Mouse (Mus musculus): ENCODE measurements at regions not wholly inside any gene's neighbourhood (a gene's known extent, or its start where the extent isn't known, plus 50 kb on each side); places are given as distances from the start of the nearest gene placed in this dataset.

GRCm38 (mm10) chr9:115545178-115545577 lies 235.0 kb upstream of the Stt3b start:
- Histone ChIP-seq H3K9me3 (replicated peaks) (peaks cover 3% of the 10 kb centered on the region; the same call in 1 of the 2 replicates), H3K27ac (replicated peaks) (no peak overlapping the region), H3K36me3 (no peaks in the 10 kb centered on the region), H3K27me3 (ENCODE audit: low read depth, poor library complexity, severe bottlenecking) (no peaks in the 10 kb centered on the region), H3K4me3 (no peak overlapping the region), H3K4me1 (peaks cover 24% of the 10 kb centered on the region)
- DNase-seq (ENCODE audit: low spot score), result no peak
- 87% methylated on average over 4 of the region's 4 CpGs for WGBS

GRCm38 (mm10) chr9:115545792-115546191 lies 235.6 kb upstream of the Stt3b start:
- 18% methylated on average over 2 of the region's 2 CpGs for WGBS
- Histone ChIP-seq H3K27me3 (ENCODE audit: low read depth, poor library complexity, severe bottlenecking) (no peaks in the 10 kb centered on the region), H3K27ac (replicated peaks) (no peak overlapping the region), H3K4me3 (no peak overlapping the region), H3K36me3 (no peaks in the 10 kb centered on the region), H3K9me3 (replicated peaks) (no peaks in the 10 kb centered on the region; the same call in 1 of the 2 replicates), H3K4me1 (peaks cover 24% of the 10 kb centered on the region)
- no peak for DNase-seq (ENCODE audit: low spot score)

- Histone ChIP-seq H3K27ac (replicated peaks) (no peak overlapping the region), H3K4me3 (no peak overlapping the region), H3K9me3 (replicated peaks) (no peaks in the 10 kb centered on the region), H3K4me1 (peaks cover 24% of the 10 kb centered on the region), H3K36me3 (no peaks in the 10 kb centered on the region), H3K27me3 (ENCODE audit: low read depth, poor library complexity, severe bottlenecking) (no peaks in the 10 kb centered on the region)
- 80% methylated on average over 8 of the region's 8 CpGs for WGBS
- DNase-seq (ENCODE audit: low spot score), result no peak
These were observed 237.6 kb upstream of the Stt3b start for GRCm38 (mm10) chr9:115547625-115548325.

- H3K27ac ChIP-seq (replicated peaks), result peak overlapping the region; percentile 49; the same call in 1 of the 2 replicates
- 51% methylated on average over 8 of the region's 8 CpGs for WGBS
These were observed 238.6 kb upstream of the Stt3b start for GRCm38 (mm10) chr9:115548722-115549349.

GRCm38 (mm10) chr9:115551080-115551479 lies 240.9 kb upstream of the Stt3b start:
- DNase-seq (ENCODE audit: low spot score), result no peak
- 94% methylated on average over 11 of the region's 11 CpGs for WGBS
- Histone ChIP-seq H3K27me3 (ENCODE audit: low read depth, poor library complexity, severe bottlenecking) (no peaks in the 10 kb centered on the region), H3K4me3 (no peak overlapping the region), H3K36me3 (no peaks in the 10 kb centered on the region), H3K4me1 (peaks cover 21% of the 10 kb centered on the region), H3K9me3 (replicated peaks) (no peaks in the 10 kb centered on the region), H3K27ac (replicated peaks) (no peak overlapping the region)

More at GRCm38 (mm10) chr9:115548722-115549349, 238.6 kb upstream of the Stt3b start:
- Histone ChIP-seq H3K4me3 (no peak overlapping the region), H3K36me3 (no peaks in the 10 kb centered on the region), H3K27me3 (ENCODE audit: low read depth, poor library complexity, severe bottlenecking) (no peaks in the 10 kb centered on the region), H3K9me3 (replicated peaks) (no peaks in the 10 kb centered on the region), H3K4me1 (peaks cover 24% of the 10 kb centered on the region)
- DNase-seq (ENCODE audit: low spot score), result no peak

- peaks cover 17% of the 10 kb centered on the region for H3K4me1 ChIP-seq
- 86% methylated on average over 4 of the region's 4 CpGs for WGBS
- no peak for DNase-seq (ENCODE audit: low spot score)
- no peak overlapping the region for H3K27ac ChIP-seq (replicated peaks)
- H3K36me3 ChIP-seq, result no peaks in the 10 kb centered on the region
- no peaks in the 10 kb centered on the region for H3K9me3 ChIP-seq (replicated peaks)
- H3K27me3 ChIP-seq (ENCODE audit: low read depth, poor library complexity, severe bottlenecking), result no peaks in the 10 kb centered on the region
- no peak overlapping the region for H3K4me3 ChIP-seq
These were observed 241.3 kb upstream of the Stt3b start for GRCm38 (mm10) chr9:115551501-115551900.

GRCm38 (mm10) chr9:115558131-115558530 lies 247.9 kb upstream of the Stt3b start:
- H3K9me3 ChIP-seq (replicated peaks), result peaks cover 4% of the 10 kb centered on the region; the same call in 1 of the 2 replicates
- no peak overlapping the region for H3K27ac ChIP-seq (replicated peaks)
- H3K4me1 ChIP-seq, result peaks cover 5% of the 10 kb centered on the region; the same call in 1 of the 2 replicates
- no peaks in the 10 kb centered on the region for H3K36me3 ChIP-seq
- H3K27me3 ChIP-seq (ENCODE audit: low read depth, poor library complexity, severe bottlenecking), result no peaks in the 10 kb centered on the region
- no peak overlapping the region for H3K4me3 ChIP-seq
- DNase-seq (ENCODE audit: low spot score), result no peak
- 94% methylated on average over 7 of the region's 7 CpGs for WGBS

GRCm38 (mm10) chr9:115559521-115559920 lies 249.3 kb upstream of the Stt3b start:
- WGBS, result 96% methylated on average over 5 of the region's 5 CpGs
- no peak overlapping the region for H3K27ac ChIP-seq (replicated peaks)
- H3K36me3 ChIP-seq, result no peaks in the 10 kb centered on the region
- no peak overlapping the region for H3K4me3 ChIP-seq
- peaks cover 4% of the 10 kb centered on the region; the same call in 1 of the 2 replicates for H3K9me3 ChIP-seq (replicated peaks)
- H3K4me1 ChIP-seq, result peaks cover 7% of the 10 kb centered on the region; the same call in 1 of the 2 replicates
- no peaks in the 10 kb centered on the region for H3K27me3 ChIP-seq (ENCODE audit: low read depth, poor library complexity, severe bottlenecking)
- no peak for DNase-seq (ENCODE audit: low spot score)

GRCm38 (mm10) chr9:115561207-115561606 lies 251.0 kb upstream of the Stt3b start:
- H3K27ac ChIP-seq (replicated peaks), result no peak overlapping the region
- DNase-seq (ENCODE audit: low spot score), result no peak
- no peaks in the 10 kb centered on the region for H3K36me3 ChIP-seq
- peaks cover 4% of the 10 kb centered on the region; the same call in 1 of the 2 replicates for H3K9me3 ChIP-seq (replicated peaks)
- no peaks in the 10 kb centered on the region for H3K27me3 ChIP-seq (ENCODE audit: low read depth, poor library complexity, severe bottlenecking)
- no peak overlapping the region for H3K4me3 ChIP-seq
- H3K4me1 ChIP-seq, result peaks cover 11% of the 10 kb centered on the region; the same call in 1 of the 2 replicates
- WGBS, result 88% methylated on average over 6 of the region's 6 CpGs

- no peak for DNase-seq (ENCODE audit: low spot score)
- peaks cover 4% of the 10 kb centered on the region; the same call in 1 of the 2 replicates for H3K9me3 ChIP-seq (replicated peaks)
- peaks cover 11% of the 10 kb centered on the region; the same call in 1 of the 2 replicates for H3K4me1 ChIP-seq
- 64% methylated on average over 4 of the region's 4 CpGs for WGBS
- H3K27me3 ChIP-seq (ENCODE audit: low read depth, poor library complexity, severe bottlenecking), result no peaks in the 10 kb centered on the region
- no peaks in the 10 kb centered on the region for H3K36me3 ChIP-seq
- no peak overlapping the region for H3K4me3 ChIP-seq
- H3K27ac ChIP-seq (replicated peaks), result no peak overlapping the region
These were observed 252.6 kb upstream of the Stt3b start for GRCm38 (mm10) chr9:115562783-115563182.

GRCm38 (mm10) chr9:115564366-115564765 lies 254.1 kb upstream of the Stt3b start:
- DNase-seq (ENCODE audit: low spot score), result no peak
- H3K36me3 ChIP-seq, result no peaks in the 10 kb centered on the region
- peaks cover 4% of the 10 kb centered on the region; the same call in 1 of the 2 replicates for H3K9me3 ChIP-seq (replicated peaks)
- H3K27ac ChIP-seq (replicated peaks), result no peak overlapping the region
- no peak overlapping the region for H3K4me3 ChIP-seq
- H3K4me1 ChIP-seq, result peaks cover 11% of the 10 kb centered on the region; the same call in 1 of the 2 replicates
- WGBS, result 88% methylated on average over 1 of the region's 1 CpGs
- no peaks in the 10 kb centered on the region for H3K27me3 ChIP-seq (ENCODE audit: low read depth, poor library complexity, severe bottlenecking)

- H3K4me3 ChIP-seq, result no peak overlapping the region
- no peak for DNase-seq (ENCODE audit: low spot score)
- H3K27me3 ChIP-seq (ENCODE audit: low read depth, poor library complexity, severe bottlenecking), result no peaks in the 10 kb centered on the region
- peaks cover 7% of the 10 kb centered on the region; the same call in 1 of the 2 replicates for H3K4me1 ChIP-seq
- H3K9me3 ChIP-seq (replicated peaks), result no peaks in the 10 kb centered on the region
- H3K27ac ChIP-seq (replicated peaks), result no peak overlapping the region
- H3K36me3 ChIP-seq, result no peaks in the 10 kb centered on the region
- WGBS, result 83% methylated on average over 7 of the region's 7 CpGs
These were observed 258.6 kb upstream of the Stt3b start for GRCm38 (mm10) chr9:115568693-115569334.

All from midbrain, embryonic 10.5 days (tissue).